Mouse (Mus musculus): ENCODE results near the gene Sh3yl1. TPM values are rescaled to one million over a fixed set of nuclear protein-coding genes. Genes with fewer than 3 reads are reported as not detected.

Gene Sh3yl1
- polyA plus RNA-seq, 1 experiment, result 13.2 TPM

GRCm38 (mm10) chr12:30908658-30909057 lies 2.8 kb upstream of the Sh3yl1 start:
- H3K27me3 ChIP-seq (ENCODE audit: control insufficient read depth, insufficient read depth, low read length, poor library complexity, severe bottlenecking), result no peaks in the 10 kb centered on the region
- TF ChIP-seq CTCF (IDR thresholded peaks at IDR 0.05; ENCODE audit: low read depth, low read length), result no peak
- no peak for TF ChIP-seq EP300 (IDR thresholded peaks at IDR 0.05; ENCODE audit: insufficient read depth, low read depth, low read length)
- no peak for TF ChIP-seq POLR2A (IDR thresholded peaks at IDR 0.05; ENCODE audit: insufficient read depth, low read length)

DNA sequence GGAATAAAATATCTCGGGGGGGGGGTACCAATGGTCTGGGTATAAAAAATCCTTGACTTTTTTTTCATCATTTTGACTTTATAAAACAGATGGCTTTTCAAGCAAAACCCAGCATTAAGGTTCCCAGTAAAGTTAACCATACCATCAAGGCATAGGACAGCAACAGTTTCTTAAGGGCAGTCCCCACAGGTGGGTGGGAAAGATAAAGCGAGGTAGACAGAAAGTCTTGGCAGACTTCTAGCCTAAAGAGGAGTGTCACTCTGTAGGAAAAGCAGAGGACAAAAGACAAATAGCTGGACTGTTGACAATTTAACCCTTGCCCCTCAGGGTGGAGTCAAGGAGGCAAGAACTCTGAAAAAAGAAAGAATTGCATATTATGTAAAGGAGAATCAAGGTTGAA lies 1.6 kb upstream of the Sh3yl1 start:
- H3K27ac ChIP-seq (ENCODE audit: insufficient read depth, low read length), result no peak overlapping the region
- no peaks in the 10 kb centered on the region for H3K27me3 ChIP-seq (ENCODE audit: control insufficient read depth, insufficient read depth, low read length, poor library complexity, severe bottlenecking)
- no peaks in the 10 kb centered on the region for H3K4me1 ChIP-seq (ENCODE audit: control insufficient read depth, insufficient read depth, low read length)
- H3K9ac ChIP-seq (ENCODE audit: low read depth, poor library complexity, severe bottlenecking), result no peak overlapping the region
- peaks cover 2% of the 10 kb centered on the region; the same call in 1 of the 2 replicates for H3K36me3 ChIP-seq (ENCODE audit: control insufficient read depth, insufficient read depth, low read length, poor library complexity, severe bottlenecking)
- TF ChIP-seq POLR2A (IDR thresholded peaks at IDR 0.05; ENCODE audit: insufficient read depth, low read length) (no peak), EP300 (IDR thresholded peaks at IDR 0.05; ENCODE audit: insufficient read depth, low read depth, low read length) (no peak), CTCF (IDR thresholded peaks at IDR 0.05; ENCODE audit: low read depth, low read length) (no peak)
- H3K4me3 ChIP-seq (ENCODE audit: low read depth, low read length), result no peak overlapping the region
- no peaks in the 10 kb centered on the region for H3K9me3 ChIP-seq (replicated peaks; ENCODE audit: control insufficient read depth, insufficient read depth, low read length, poor library complexity, severe bottlenecking)

More at GRCm38 (mm10) chr12:30908658-30909057, 2.8 kb upstream of the Sh3yl1 start:
- Histone ChIP-seq H3K27ac (ENCODE audit: insufficient read depth, low read length) (no peak overlapping the region), H3K4me1 (ENCODE audit: control insufficient read depth, insufficient read depth, low read length) (no peaks in the 10 kb centered on the region), H3K4me3 (ENCODE audit: low read depth, low read length) (no peak overlapping the region), H3K9me3 (replicated peaks; ENCODE audit: control insufficient read depth, insufficient read depth, low read length, poor library complexity, severe bottlenecking) (no peaks in the 10 kb centered on the region), H3K36me3 (ENCODE audit: control insufficient read depth, insufficient read depth, low read length, poor library complexity, severe bottlenecking) (peaks cover 8% of the 10 kb centered on the region; the same call in 1 of the 2 replicates), H3K9ac (ENCODE audit: low read depth, poor library complexity, severe bottlenecking) (no peak overlapping the region)

DNA sequence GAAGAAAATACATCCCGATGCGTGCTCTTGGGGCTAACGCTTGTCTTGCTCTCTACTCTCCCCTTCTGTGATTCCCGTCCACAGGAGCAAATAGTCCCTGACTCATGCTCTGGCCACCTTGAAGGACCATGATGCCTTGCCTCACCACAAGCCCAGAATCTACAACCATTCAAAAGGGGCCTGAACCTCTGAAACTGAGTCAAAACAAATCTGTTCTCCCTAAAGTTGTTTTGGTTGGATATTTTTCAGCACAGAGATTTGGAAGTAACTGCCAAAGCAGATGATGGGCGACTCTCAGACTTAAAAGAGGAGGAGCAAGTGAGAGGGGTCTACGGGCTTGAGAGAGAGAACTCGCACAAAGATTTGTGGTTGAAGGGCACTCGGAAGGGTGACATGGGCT lies 608 bp upstream of the Sh3yl1 start:
- TF ChIP-seq POLR2A (IDR thresholded peaks at IDR 0.05; ENCODE audit: insufficient read depth, low read length) (no peak), EP300 (IDR thresholded peaks at IDR 0.05; ENCODE audit: insufficient read depth, low read depth, low read length) (no peak), CTCF (IDR thresholded peaks at IDR 0.05; ENCODE audit: low read depth, low read length) (no peak)
- Histone ChIP-seq H3K4me1 (ENCODE audit: control insufficient read depth, insufficient read depth, low read length) (no peaks in the 10 kb centered on the region), H3K27me3 (ENCODE audit: control insufficient read depth, insufficient read depth, low read length, poor library complexity, severe bottlenecking) (no peaks in the 10 kb centered on the region), H3K9me3 (replicated peaks; ENCODE audit: control insufficient read depth, insufficient read depth, low read length, poor library complexity, severe bottlenecking) (no peaks in the 10 kb centered on the region), H3K9ac (ENCODE audit: low read depth, poor library complexity, severe bottlenecking) (peak overlapping the region; percentile 82), H3K4me3 (ENCODE audit: low read depth, low read length) (peak overlapping the region; percentile 79), H3K27ac (ENCODE audit: insufficient read depth, low read length) (no peak overlapping the region), H3K36me3 (ENCODE audit: control insufficient read depth, insufficient read depth, low read length, poor library complexity, severe bottlenecking) (no peaks in the 10 kb centered on the region; the same call in 1 of the 2 replicates)

DNA sequence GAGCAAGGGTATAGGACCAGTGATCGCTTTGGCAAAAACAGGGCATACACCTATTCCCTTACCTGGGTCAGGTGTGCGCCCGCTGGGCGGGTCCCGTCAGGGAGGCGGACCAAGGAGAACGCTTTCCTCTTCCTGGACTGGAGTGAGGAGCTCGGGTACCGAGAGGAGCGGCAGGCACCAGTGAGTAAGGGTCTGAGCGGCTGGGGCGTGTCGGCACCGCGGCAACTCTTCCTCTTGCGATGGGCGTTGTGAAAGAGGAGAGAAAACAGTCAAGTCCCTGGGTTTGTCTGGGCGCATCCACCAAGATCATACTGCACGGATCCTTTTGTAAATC lies 547 bp downstream of the Sh3yl1 start:
- Histone ChIP-seq H3K9ac (ENCODE audit: low read depth, poor library complexity, severe bottlenecking) (peak overlapping the region; percentile 39), H3K4me1 (ENCODE audit: control insufficient read depth, insufficient read depth, low read length) (no peaks in the 10 kb centered on the region), H3K27ac (ENCODE audit: insufficient read depth, low read length) (no peak overlapping the region), H3K4me3 (ENCODE audit: low read depth, low read length) (peak overlapping the region; percentile 84), H3K9me3 (replicated peaks; ENCODE audit: control insufficient read depth, insufficient read depth, low read length, poor library complexity, severe bottlenecking) (no peaks in the 10 kb centered on the region), H3K27me3 (ENCODE audit: control insufficient read depth, insufficient read depth, low read length, poor library complexity, severe bottlenecking) (no peaks in the 10 kb centered on the region), H3K36me3 (ENCODE audit: control insufficient read depth, insufficient read depth, low read length, poor library complexity, severe bottlenecking) (no peaks in the 10 kb centered on the region)
- no peak for TF ChIP-seq POLR2A (IDR thresholded peaks at IDR 0.05; ENCODE audit: insufficient read depth, low read length)
- TF ChIP-seq EP300 (IDR thresholded peaks at IDR 0.05; ENCODE audit: insufficient read depth, low read depth, low read length), result no peak
- no peak for TF ChIP-seq CTCF (IDR thresholded peaks at IDR 0.05; ENCODE audit: low read depth, low read length)

- no peaks in the 10 kb centered on the region for H3K36me3 ChIP-seq (ENCODE audit: control insufficient read depth, insufficient read depth, low read length, poor library complexity, severe bottlenecking)
- no peak overlapping the region for H3K27ac ChIP-seq (ENCODE audit: insufficient read depth, low read length)
- H3K9me3 ChIP-seq (replicated peaks; ENCODE audit: control insufficient read depth, insufficient read depth, low read length, poor library complexity, severe bottlenecking), result no peaks in the 10 kb centered on the region
- no peaks in the 10 kb centered on the region for H3K27me3 ChIP-seq (ENCODE audit: control insufficient read depth, insufficient read depth, low read length, poor library complexity, severe bottlenecking)
- H3K4me1 ChIP-seq (ENCODE audit: control insufficient read depth, insufficient read depth, low read length), result no peaks in the 10 kb centered on the region
- TF ChIP-seq POLR2A (IDR thresholded peaks at IDR 0.05; ENCODE audit: insufficient read depth, low read length) (no peak), CTCF (IDR thresholded peaks at IDR 0.05; ENCODE audit: low read depth, low read length) (no peak), EP300 (IDR thresholded peaks at IDR 0.05; ENCODE audit: insufficient read depth, low read depth, low read length) (no peak)
- no peak overlapping the region for H3K9ac ChIP-seq (ENCODE audit: low read depth, poor library complexity, severe bottlenecking)
- H3K4me3 ChIP-seq (ENCODE audit: low read depth, low read length), result no peak overlapping the region
These were observed 1.4 kb downstream of the Sh3yl1 start for GRCm38 (mm10) chr12:30912840-30913239.

DNA sequence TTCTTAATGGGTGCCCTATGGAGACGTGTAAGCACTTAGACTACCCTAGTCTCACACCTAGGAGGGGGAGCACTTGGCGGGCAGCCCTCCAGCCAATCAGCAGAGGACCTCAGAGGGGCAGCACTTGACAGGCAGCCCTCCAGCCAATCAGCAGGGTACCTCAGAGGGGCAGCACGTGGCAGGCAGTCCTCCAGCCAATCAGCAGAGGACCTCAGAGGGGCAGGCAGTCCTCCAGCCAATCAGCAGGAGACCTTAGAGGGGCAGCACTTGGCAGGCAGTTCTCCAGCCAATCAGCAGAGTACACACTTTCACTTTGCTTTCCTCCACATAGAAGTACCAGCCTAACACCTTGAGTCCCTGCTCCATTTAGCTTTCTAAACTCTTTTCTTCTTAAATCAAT lies 10.9 kb downstream of the Sh3yl1 start:
- Histone ChIP-seq H3K4me1 (ENCODE audit: control insufficient read depth, insufficient read depth, low read length) (no peaks in the 10 kb centered on the region), H3K36me3 (ENCODE audit: control insufficient read depth, insufficient read depth, low read length, poor library complexity, severe bottlenecking) (no peaks in the 10 kb centered on the region), H3K27me3 (ENCODE audit: control insufficient read depth, insufficient read depth, low read length, poor library complexity, severe bottlenecking) (no peaks in the 10 kb centered on the region), H3K9me3 (replicated peaks; ENCODE audit: control insufficient read depth, insufficient read depth, low read length, poor library complexity, severe bottlenecking) (no peaks in the 10 kb centered on the region), H3K27ac (ENCODE audit: insufficient read depth, low read length) (no peak overlapping the region), H3K9ac (ENCODE audit: low read depth, poor library complexity, severe bottlenecking) (no peak overlapping the region), H3K4me3 (ENCODE audit: low read depth, low read length) (no peak overlapping the region)
- TF ChIP-seq EP300 (IDR thresholded peaks at IDR 0.05; ENCODE audit: insufficient read depth, low read depth, low read length), result no peak

Measured in ES-Bruce4 (cell line).